Mouse (Mus musculus) midbrain, embryonic 12.5 days (tissue): ENCODE measurements around the gene Nlrp6. TPM values are rescaled to one million over a fixed set of nuclear protein-coding genes. Genes with fewer than 3 reads are reported as not detected.
"Not testable (repeated sequence)": the region's sequence is repeated elsewhere in the genome, so short reads cannot be mapped to it uniquely, and the experiment has no call there.

Source experiments
- ATAC-seq: fragments of 200-750 bp; cut with Nextera tagmentation; 2 replicates; pipeline ENCODE4 v1.8.0; 2017; ENCODE audit warnings: low read depth, moderate TSS enrichment, moderate library complexity; ENCODE audit not compliant: low FRiP score
- H3K27ac ChIP-seq: fragments of 300-500 bp; sonication (generic); replicated peaks from 2 replicates; pipeline ENCODE4 v1.5.1; 2016; ENCODE audit warnings: mild to moderate bottlenecking
- H3K27me3 ChIP-seq: fragments of 300-500 bp; sonication (generic); 2 replicates; pipeline ENCODE4 v1.6.1; 2016; ENCODE audit warnings: mild to moderate bottlenecking
- H3K36me3 ChIP-seq: fragments of 300-500 bp; sonication (generic); 2 replicates; pipeline ENCODE4 v1.6.1; 2016
- H3K4me1 ChIP-seq: fragments of 300-500 bp; sonication (generic); 2 replicates; pipeline ENCODE4 v1.6.1; 2016
- H3K4me2 ChIP-seq: fragments of 300-500 bp; sonication (generic); replicated peaks from 2 replicates; pipeline ENCODE4 v1.6.1; 2016; ENCODE audit warnings: mild to moderate bottlenecking, moderate library complexity
- H3K4me3 ChIP-seq: fragments of 300-500 bp; sonication (generic); 2 replicates; pipeline ENCODE4 v1.5.1; 2016; ENCODE audit warnings: mild to moderate bottlenecking
- H3K9ac ChIP-seq: fragments of 300-500 bp; sonication (generic); replicated peaks from 2 replicates; pipeline ENCODE4 v1.6.1; 2016; ENCODE audit warnings: mild to moderate bottlenecking, moderate library complexity
- H3K9me3 ChIP-seq: fragments of 300-500 bp; sonication (generic); 2 replicates; pipeline ENCODE4 v1.6.1; 2016; ENCODE audit warnings: mild to moderate bottlenecking
- WGBS: fragments of 180-500 bp; shearing (Covaris S2); methylation state at CpG from one replicate; pipeline ENCODE4 v1.1.7; 2016; 5-methylcytosine and 5-hydroxymethylcytosine counted together
- polyA plus RNA-seq: library from polyadenylated mRNA; unstranded; fragments of >200 nt; fragmentation: Nextera tagmentation; extraction: Ambion mirVana; gene quantifications from 2 replicates; pipeline ENCODE4 v1.2.1, GENCODE M21; 2016

Nlrp6 gene
- polyA plus RNA-seq, result 0.08 and 0.18 TPM in 2 replicates

DNA sequence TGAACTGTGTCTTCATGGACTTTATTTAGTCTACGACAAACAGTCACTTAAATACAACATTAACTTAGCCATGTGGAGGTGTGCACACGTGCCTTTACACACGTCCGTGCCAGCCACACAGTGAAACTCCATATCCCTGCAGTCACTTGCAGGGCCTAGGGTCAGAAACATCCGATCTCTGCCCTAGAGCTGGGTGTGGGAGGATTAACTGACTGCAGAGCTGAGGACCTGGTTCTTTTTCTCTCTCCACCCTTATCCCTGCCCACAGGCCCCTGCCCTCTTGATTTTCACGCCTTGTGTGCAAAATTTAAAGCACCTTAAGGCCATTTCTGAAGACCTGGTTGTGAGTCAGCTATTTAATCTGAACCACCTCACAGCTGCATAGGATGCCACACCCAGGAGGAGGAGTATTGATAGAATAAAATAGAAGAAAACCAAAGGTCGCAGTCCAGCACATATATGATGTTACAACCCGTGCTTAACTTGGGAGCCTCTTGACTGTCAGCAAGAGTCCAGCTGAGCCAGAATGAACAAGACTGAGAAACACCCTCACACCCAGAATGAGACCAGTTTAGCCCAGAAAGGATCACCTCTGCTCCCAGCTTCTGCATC lies at the start of gene Nlrp6:
Nlrp6 (plus strand) TSS at position 485 of the 612 bp plus-strand sequence.
- H3K27ac ChIP-seq, result no peak within 1 kb of the TSS
- ATAC-seq, result no peak
- H3K4me1 ChIP-seq, result peaks cover 21% of the 10 kb centered on the region
- 75% methylated on average over 8 of the region's 8 CpGs for WGBS
- no peak within 1 kb of the TSS for H3K9ac ChIP-seq
- peaks cover 72% of the 10 kb centered on the region for H3K27me3 ChIP-seq
- no peak within 1 kb of the TSS for H3K4me2 ChIP-seq
- 0 out of 2 replicates have a peak within 1 kb of the TSS, but pooled peaks have one; percentile 45 for H3K4me3 ChIP-seq
- no peaks in the 10 kb centered on the region for H3K9me3 ChIP-seq
- H3K36me3 ChIP-seq, result no peaks in the 10 kb centered on the region

DNA sequence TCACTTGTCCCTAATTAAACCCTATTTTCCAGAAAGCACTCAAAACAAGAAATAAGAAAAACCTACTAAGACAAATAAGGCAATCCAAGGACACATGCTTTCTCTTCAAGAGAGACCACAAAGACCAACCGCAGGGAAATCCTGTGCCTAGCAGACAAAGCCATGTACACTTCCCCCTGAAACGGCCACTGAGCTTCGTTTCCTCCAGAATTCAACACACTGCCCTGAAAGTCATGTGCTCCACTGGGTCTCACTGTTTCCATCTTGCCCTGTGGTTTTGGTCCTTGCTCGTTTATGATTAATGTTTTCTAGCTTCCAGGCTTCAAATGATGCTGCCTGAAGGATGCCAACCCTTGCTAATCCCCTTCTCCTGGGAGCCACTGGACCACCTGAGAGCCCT lies 46.5 kb upstream of the Nlrp6 start:
- Histone ChIP-seq H3K4me3 (no peak overlapping the region), H3K9me3 (no peaks in the 10 kb centered on the region), H3K27me3 (no peaks in the 10 kb centered on the region), H3K36me3 (peaks cover 23% of the 10 kb centered on the region; the same call in 1 of the 2 replicates), H3K4me2 (no peak overlapping the region), H3K27ac (no peak overlapping the region), H3K9ac (no peak overlapping the region), H3K4me1 (no peaks in the 10 kb centered on the region)
- no peak for ATAC-seq
- 94% methylated on average over 4 of the region's 4 CpGs for WGBS

DNA sequence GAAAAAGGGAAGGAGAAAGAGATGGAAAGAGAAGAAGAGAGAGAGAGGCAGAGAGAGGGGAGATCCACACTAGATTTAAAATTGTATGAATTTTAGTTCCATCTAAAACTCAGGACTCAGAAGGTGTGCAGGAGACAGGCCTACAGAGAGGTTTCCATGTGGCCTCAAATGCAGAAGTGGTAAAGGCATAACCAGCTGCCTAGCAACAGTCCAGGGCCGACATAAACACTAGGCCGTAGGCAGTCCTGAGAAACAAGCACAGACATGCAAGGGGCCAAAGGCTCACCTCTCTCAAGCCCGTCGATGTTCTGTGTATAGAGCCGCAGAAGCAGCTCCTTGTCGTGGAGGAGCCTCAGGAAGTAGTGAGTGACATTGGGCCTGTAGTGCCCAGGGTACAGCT lies 43.3 kb upstream of the Nlrp6 start:
- no peak overlapping the region for H3K27ac ChIP-seq
- no peak overlapping the region for H3K9ac ChIP-seq
- H3K36me3 ChIP-seq, result peaks cover 23% of the 10 kb centered on the region; the same call in 1 of the 2 replicates
- no peaks in the 10 kb centered on the region for H3K27me3 ChIP-seq
- WGBS, result 88% methylated on average over 6 of the region's 6 CpGs
- no peak for ATAC-seq
- no peaks in the 10 kb centered on the region for H3K9me3 ChIP-seq
- peaks cover 6% of the 10 kb centered on the region for H3K4me1 ChIP-seq
- H3K4me3 ChIP-seq, result no peak overlapping the region
- H3K4me2 ChIP-seq, result no peak overlapping the region

DNA sequence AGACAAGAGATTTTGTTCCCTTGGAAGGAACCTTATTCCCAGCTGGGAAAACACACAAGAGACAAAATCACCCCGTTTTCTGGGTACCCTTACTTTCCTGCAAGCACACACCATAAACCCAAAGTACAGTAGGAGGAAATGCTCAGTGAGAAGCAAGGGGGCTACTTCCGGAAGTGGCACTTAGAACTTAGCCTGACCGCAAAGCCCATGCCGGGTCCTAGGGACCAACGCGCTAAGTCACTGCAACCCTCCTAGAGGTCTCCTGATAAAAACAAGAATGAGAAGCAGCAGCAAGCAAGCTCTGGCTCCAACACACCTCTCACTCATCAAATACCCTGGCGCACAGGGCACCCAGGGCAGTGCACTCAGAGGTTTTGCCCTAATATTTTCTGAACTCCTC lies 41.3 kb upstream of the Nlrp6 start:
- no peak overlapping the region for H3K27ac ChIP-seq
- no peaks in the 10 kb centered on the region for H3K9me3 ChIP-seq
- 89% methylated on average over 7 of the region's 7 CpGs for WGBS
- peaks cover 17% of the 10 kb centered on the region for H3K4me1 ChIP-seq
- no peaks in the 10 kb centered on the region for H3K27me3 ChIP-seq
- H3K4me3 ChIP-seq, result no peak overlapping the region
- no peak overlapping the region for H3K9ac ChIP-seq
- no peak for ATAC-seq
- H3K4me2 ChIP-seq, result no peak overlapping the region
- peaks cover 23% of the 10 kb centered on the region; the same call in 1 of the 2 replicates for H3K36me3 ChIP-seq

DNA sequence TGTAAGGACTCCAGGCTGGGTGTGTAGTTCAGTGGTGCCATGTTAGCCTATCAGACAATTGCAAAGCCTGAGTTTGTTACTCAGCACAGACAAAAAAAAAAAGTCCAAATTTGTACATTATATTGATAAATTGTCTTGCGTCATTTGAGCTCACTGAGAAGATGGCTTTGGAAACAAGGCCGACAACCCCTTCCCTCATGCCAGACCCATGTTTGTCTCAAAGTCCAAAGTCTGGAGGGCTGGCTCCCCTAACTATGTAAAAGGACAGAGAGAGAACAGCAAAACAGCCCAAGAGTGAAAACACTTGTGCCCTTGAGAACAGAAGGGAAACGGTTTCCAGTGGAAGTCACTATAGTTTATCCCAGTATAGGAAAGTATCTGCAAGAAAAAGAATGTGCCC lies 40.3 kb upstream of the Nlrp6 start:
- H3K27ac ChIP-seq, result no peak overlapping the region
- H3K9me3 ChIP-seq, result no peaks in the 10 kb centered on the region
- no peaks in the 10 kb centered on the region for H3K27me3 ChIP-seq
- peaks cover 19% of the 10 kb centered on the region for H3K36me3 ChIP-seq
- peaks cover 17% of the 10 kb centered on the region for H3K4me1 ChIP-seq
- WGBS, result 87% methylated on average over 3 of the region's 3 CpGs
- no peak overlapping the region for H3K9ac ChIP-seq
- no peak for ATAC-seq
- H3K4me2 ChIP-seq, result no peak overlapping the region
- H3K4me3 ChIP-seq, result no peak overlapping the region

DNA sequence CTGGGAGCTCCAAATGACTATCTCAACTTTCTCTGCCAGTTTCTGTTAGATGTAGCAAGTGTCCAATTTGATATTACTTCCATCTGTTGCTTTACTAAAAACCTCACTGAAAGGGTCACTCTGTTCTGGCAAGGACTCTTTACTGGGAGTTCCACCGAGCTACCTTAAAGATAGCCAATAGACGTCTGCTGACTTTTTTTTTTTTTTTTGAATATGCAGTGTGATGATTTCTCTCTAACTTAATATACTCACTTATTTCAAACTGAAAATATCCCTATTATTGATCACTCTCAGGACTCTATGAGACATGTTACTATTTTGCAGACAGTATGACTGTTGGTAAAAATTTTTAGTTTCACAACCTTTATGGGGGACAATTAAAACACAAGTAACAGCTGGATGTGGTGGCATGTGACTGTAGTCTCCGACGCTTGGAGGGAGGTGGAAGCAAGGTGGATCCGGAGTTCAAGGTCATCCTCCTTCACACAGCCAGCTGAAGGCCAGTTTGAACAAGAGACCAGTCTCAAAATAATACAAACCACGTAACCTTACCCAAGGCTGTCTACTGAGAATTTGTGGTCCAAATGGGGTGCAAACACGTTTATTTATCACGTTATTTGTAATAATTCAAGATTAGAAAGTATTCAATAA lies 39.7 kb upstream of the Nlrp6 start:
- Histone ChIP-seq H3K4me2 (peak overlapping the region; percentile 77), H3K36me3 (peaks cover 19% of the 10 kb centered on the region), H3K4me3 (peak overlapping the region; percentile 94), H3K27me3 (no peaks in the 10 kb centered on the region), H3K27ac (no peak overlapping the region), H3K9me3 (no peaks in the 10 kb centered on the region), H3K4me1 (peaks cover 17% of the 10 kb centered on the region), H3K9ac (peak overlapping the region; percentile 92; the same call in 1 of the 2 replicates)
- 34% methylated on average over 8 of the region's 8 CpGs for WGBS
- ATAC-seq, result no peak

DNA sequence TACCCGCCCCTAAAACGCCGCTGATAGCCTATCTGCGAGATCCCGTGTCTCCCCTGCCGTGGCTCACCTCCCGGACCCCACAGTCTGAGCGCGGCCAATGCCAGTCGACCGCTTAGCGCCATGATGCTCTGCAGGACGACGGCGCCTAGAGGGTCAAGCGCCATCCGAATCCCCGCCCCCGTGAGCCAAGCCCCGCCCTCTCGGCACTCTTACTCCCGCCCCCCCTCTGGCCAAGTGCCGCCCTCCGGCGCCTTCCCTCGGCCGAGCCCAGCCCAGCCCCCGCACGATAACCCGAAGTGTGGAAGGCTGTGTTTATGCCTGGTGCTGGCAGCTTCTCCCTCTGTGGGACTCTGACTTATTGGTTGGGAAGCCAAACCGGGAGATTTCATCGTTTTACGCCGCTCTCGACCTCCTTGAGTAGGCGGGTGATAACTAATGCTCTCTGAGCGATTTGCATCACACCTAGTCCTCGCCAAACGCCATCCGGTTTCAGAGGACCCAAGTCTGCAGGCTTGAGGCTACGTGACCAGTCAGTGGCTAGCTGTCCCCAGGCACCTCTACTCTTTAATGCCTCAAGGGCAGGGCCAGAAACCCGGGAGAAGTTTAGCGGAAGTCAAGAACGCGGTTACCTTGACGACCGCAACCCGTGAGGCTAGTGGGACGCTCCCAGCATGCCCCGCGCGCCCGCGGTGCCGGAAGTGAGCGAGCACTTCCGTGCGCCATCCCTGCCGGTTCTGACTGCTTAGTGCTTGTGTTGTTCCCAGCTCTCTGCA lies 38.8 kb upstream of the Nlrp6 start, which contains the start of the genes Psmd13 and Sirt3:
Psmd13 (plus strand) TSS at position 273 of the 773 bp plus-strand sequence.
Sirt3 (minus strand) TSS at position 614 of the 773 bp plus-strand sequence.
- peak within 1 kb of the TSS; percentile 86 for H3K27ac ChIP-seq
- no peaks in the 10 kb centered on the region for H3K27me3 ChIP-seq
- no peaks in the 10 kb centered on the region for H3K9me3 ChIP-seq
- peaks cover 19% of the 10 kb centered on the region for H3K36me3 ChIP-seq
- WGBS, result under 1% methylated on average over 58 of the region's 59 CpGs
- peak within 1 kb of the TSS; percentile 77 for H3K4me2 ChIP-seq
- peak within 1 kb of the TSS; percentile 94 for H3K4me3 ChIP-seq
- peak; percentile 95 for ATAC-seq
- H3K4me1 ChIP-seq, result peaks cover 17% of the 10 kb centered on the region
- H3K9ac ChIP-seq, result peak within 1 kb of the TSS; percentile 92

DNA sequence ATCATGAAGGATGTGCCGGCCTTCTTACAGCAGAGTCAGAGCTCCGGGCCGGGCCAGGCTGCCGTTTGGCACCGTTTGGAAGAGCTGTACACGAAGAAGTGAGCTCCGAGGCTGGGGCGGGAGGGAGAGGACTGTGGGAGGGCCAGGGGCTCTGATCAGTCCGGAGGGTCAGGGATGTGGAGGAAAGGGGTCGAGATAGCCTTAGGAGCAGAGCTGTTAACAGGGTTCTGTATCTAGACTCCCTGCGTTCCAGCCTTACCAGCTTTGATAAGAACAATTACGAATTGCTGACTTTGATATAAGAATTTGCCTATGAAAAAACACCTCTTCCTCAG lies 38.3 kb upstream of the Nlrp6 start:
- no peaks in the 10 kb centered on the region for H3K9me3 ChIP-seq
- H3K27ac ChIP-seq, result peak overlapping the region; percentile 86
- peak overlapping the region; percentile 92 for H3K9ac ChIP-seq
- H3K36me3 ChIP-seq, result peaks cover 21% of the 10 kb centered on the region
- under 1% methylated on average over 12 of the region's 12 CpGs for WGBS
- H3K4me1 ChIP-seq, result peaks cover 17% of the 10 kb centered on the region
- peak overlapping the region; percentile 77 for H3K4me2 ChIP-seq
- ATAC-seq, result peak; percentile 72
- H3K27me3 ChIP-seq, result no peaks in the 10 kb centered on the region
- H3K4me3 ChIP-seq, result peak overlapping the region; percentile 94

DNA sequence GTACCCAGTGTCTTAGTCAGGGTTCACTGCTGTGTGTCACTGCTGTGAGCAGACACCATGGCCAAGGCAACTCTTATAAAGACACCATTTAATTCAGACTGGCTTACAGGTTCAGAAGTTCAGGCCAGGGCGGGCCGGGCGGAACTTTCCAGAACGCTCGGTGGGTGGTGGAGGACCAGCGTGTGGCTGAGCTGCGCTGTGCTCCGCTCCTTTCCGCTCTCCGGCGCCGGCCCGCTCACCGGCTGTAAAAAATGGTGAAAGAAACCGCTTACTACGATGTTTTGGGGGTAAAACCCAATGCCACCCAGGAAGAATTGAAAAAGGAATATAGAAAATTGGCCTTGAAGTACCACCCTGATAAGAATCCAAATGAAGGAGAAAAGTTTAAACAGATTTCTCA lies 30.1 kb upstream of the Nlrp6 start:
- H3K9me3 ChIP-seq, H3K27me3 ChIP-seq, H3K4me3 ChIP-seq, H3K4me2 ChIP-seq, H3K4me1 ChIP-seq, ATAC-seq, H3K27ac ChIP-seq, H3K9ac ChIP-seq: not testable (repeated sequence)
- H3K36me3 ChIP-seq, result peaks cover 81% of the 10 kb centered on the region
- WGBS, result 97% methylated on average over 16 of the region's 16 CpGs

DNA sequence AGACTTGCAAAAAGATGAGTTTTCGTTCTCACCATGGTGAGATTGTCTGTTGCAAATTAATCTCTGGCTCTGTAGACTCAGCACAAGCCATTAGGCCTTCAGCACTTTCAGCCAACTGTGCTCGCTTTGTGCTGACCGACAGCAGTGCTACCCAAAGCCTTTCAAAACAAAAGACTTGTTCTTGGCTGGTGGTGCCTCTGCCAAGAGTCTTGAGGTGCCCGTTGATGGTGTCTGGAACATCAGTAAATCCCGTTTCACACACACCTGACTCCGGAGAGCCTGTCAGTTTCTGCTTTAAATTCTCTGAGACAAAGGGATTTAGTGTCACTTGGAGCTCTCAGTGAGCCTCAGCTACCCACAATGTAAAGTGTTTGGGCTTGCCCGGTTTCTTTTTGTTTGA lies 26.7 kb upstream of the Nlrp6 start:
- no peaks in the 10 kb centered on the region for H3K9me3 ChIP-seq
- WGBS, result 90% methylated on average over 7 of the region's 7 CpGs
- H3K9ac ChIP-seq, result no peak overlapping the region
- H3K27me3 ChIP-seq, result no peaks in the 10 kb centered on the region
- ATAC-seq, result no peak
- no peak overlapping the region for H3K4me2 ChIP-seq
- no peak overlapping the region for H3K4me3 ChIP-seq
- H3K27ac ChIP-seq, result no peak overlapping the region
- H3K36me3 ChIP-seq, result peaks cover 82% of the 10 kb centered on the region
- H3K4me1 ChIP-seq, result no peaks in the 10 kb centered on the region

DNA sequence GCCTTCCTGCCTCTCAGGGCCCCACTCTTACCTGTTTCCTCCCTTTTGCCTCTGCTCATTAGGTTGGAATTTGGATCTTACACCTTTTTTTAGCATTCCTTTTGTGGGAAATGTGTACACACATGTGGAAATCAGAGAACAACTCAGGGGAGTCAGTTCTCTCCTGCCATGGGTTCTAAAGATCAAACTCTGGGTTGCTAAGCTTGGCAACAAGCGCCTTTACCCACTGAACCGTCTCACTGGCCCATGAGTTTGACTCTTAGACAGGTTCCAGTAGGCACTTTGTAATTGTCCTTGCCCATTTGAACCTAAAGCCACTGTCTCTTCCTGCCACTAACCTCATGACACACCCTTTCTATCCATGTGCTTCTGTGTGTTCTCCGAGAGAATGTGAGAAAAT lies 26.1 kb upstream of the Nlrp6 start:
- 96% methylated on average over 3 of the region's 3 CpGs for WGBS

DNA sequence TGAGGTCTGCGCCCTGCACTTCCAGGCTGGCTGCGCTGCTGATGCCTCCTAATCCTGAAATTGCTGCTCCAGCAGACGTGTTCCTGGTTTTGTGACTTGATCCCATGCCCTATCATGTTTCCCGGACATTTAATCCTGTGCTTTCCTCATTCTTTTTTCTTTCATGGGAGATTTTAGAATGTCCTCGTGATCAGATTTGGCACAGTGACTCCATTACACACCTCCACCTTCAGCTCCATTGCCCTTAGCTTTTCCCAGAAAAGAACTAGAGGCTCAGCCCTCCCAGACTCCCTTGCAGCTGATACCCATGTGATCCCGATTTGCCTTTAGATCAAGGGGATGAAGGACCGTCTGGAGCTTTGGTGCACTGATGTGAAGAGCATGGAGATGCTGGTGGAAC lies 22.8 kb upstream of the Nlrp6 start:
- Histone ChIP-seq H3K9ac (no peak overlapping the region), H3K36me3 (peaks cover 64% of the 10 kb centered on the region), H3K4me1 (no peaks in the 10 kb centered on the region), H3K4me3 (no peak overlapping the region), H3K4me2 (no peak overlapping the region), H3K9me3 (no peaks in the 10 kb centered on the region), H3K27me3 (no peaks in the 10 kb centered on the region), H3K27ac (no peak overlapping the region)
- no peak for ATAC-seq
- 93% methylated on average over 7 of the region's 7 CpGs for WGBS

More for the DNA sequence above, 26.1 kb upstream of the Nlrp6 start:
- Histone ChIP-seq H3K9me3 (no peaks in the 10 kb centered on the region), H3K4me1 (no peaks in the 10 kb centered on the region), H3K36me3 (peaks cover 82% of the 10 kb centered on the region), H3K4me2 (no peak overlapping the region), H3K4me3 (no peak overlapping the region), H3K27me3 (no peaks in the 10 kb centered on the region), H3K27ac (no peak overlapping the region), H3K9ac (no peak overlapping the region)
- no peak for ATAC-seq
